Mouse (Mus musculus) A20 (cell line): ENCODE measurements at regions not wholly inside any gene's neighbourhood (a gene's known extent, or its start where the extent isn't known, plus 50 kb on each side); places are given as distances from the start of the nearest gene placed in this dataset.

Source experiments
- DNase-seq: peaks from one replicate; pipeline ENCODE4 v3.0.0-alpha.2; 2011; ENCODE audit warnings: low read depth, low spot score

DNA sequence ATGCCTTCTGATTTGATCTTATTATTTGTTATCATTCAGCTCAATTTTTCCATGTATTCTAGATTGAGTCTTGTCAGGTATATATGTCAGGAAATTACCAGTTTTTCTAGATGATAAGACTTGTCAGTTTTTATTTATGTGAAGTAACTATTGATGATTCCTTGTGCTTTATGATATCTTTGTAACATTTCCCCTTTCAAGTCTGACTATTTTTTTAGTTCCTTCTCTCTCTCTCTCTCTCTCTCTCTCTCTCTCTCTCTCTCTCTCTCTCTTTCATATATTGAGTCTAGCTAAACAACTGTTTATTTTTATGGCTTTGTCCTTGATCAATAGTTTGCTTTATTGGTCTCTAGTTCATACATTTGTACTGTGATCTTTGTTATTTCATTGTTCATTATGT lies 199.7 kb upstream of the Sema3a start:
- DNase-seq: no peak

DNA sequence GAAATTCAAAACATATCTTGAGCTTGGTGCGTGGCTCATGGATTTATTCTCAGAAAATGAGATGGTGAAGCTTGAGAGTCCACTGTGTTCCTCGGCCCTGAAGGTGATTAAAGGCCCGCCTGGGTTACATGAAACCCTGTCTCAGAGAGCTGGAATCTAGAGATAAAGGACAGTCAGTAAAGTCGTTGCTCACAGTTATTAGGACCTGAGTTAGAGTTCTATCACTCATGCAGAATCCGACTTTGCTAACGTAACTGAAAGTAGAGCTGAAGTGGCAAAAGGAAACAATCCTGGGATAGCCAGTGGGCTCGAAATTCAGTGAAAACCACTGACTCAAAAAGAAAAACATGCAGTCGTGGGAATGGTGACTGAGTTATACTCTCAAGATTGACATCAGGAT lies 198.9 kb upstream of the Sema3a start:
- no peak for DNase-seq

DNA sequence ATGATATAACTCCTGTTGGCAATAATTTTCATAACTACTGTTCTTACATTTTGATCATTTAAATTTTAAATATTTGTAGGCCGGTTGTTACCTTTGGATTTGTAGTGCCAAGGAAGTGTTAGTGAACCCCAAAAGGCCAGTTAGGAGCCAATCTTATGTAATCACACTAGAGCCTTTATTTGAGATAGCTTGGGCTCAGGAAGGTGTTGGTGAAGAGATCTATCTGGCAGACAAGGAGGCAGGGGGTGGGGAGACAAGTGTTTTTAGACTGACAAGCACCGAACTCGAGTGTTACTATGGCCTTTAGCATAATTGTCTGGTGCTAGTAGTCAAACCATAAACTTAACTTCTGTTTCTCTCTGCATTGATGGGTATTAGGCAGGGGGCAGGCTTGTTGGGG lies 198.0 kb upstream of the Sema3a start:
- no peak for DNase-seq

DNA sequence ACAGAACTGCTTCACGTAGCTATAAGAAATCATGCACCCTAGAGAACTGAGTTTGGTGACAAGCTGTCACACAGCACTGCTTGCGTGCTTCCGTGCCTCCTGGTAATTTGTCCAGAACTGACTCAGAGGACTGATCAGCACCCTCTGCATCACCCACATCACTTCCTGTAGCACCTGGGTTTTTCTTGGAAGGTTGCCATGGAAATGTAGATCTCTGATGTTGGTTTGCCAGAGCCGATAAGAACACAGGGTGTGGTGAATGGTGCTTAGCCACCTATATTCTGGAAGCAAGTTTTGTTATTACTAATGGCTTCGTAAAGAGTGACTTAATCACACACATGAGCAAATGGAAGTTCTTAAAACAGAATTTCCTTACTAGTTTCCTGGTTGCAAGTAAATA lies 188.2 kb upstream of the Sema3a start:
- no peak for DNase-seq

DNA sequence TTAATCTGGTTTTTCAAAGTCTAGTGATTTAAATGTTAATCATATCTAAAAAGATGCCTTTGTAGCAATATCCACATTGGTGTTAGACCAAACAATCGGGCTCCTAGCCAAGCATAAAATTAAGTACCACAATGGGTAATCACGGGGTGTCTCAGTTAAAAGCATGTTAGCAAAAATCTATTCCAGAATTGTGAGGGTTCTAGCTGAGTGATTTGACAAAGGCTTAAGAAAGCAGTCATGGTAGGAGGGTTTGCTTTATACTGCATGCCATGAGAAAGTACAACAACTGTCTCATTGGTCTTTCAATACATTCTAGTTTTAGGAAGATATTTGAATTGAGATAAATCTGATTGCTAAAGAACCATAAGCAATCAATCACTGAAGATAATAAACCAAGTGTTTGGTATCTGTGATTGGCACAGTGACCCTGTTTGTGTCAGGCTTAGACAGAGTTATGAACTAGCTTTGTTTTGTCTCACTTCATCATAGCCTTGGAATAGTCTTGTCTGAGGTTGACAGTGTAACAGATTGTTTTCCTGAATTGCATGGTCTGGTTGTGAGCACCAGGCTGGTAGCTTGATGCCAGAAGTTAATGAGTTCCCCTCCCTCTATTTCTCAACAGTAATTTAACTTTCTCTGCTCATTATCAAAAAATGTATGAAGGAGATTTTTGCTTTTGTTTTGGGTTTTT lies 186.9 kb upstream of the Sema3a start:
- no peak for DNase-seq

DNA sequence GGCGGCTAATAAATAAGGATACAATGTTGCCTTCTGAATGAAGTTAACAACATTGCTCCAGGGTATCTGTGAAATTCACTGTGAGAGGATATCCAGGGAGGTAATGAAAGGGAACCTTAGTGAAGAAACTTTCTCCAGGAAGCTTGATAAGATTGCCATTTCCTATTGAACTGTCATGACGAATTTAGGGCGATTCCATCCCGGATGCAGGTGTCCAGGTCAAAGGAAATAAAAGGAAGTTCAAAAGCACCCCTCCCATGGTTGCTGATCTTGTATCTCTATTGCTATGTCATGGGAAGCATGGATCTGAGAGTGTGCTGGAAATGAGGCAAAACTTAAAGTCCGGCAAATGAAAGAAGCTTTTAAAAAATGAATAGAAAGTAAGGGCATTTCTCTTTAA lies 180.7 kb upstream of the Sema3a start:
- no peak for DNase-seq

DNA sequence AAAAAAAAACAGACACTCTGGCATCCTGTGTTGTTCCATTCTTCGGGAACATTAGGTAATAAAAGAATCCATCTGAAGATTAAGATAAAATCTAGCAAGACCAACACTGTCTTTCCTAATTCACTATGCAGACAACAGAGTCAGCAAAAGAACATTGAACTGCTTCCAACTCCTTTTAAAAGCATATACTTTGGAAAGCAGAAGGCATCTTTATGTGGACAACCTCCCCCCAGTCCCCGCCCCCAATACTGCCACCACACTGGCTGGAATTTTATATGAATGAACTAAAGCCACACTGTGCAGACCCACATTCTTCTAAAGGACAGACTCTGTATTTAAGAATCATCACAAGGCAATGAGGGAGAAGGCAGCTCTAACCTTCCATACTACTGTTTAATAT lies 176.7 kb upstream of the Sema3a start:
- no peak for DNase-seq

DNA sequence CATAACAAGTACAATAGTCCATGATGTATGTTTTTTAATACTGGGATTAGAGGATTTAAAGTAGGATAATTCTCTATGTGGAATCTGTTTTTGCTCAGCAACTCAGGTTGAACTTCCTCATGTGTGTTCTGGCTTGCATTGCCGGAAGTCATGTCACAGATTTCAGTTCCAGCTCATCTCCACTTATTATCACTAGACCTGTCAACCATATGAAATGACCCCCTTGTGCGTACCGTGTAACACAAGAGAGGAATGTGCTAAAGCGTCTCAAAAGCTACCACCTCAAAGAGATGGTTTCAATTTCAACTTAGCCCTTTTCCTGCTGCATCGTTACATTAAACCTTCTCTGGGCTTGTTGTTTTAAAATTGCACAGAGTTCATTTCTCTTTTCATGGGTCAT lies 154.2 kb upstream of the Sema3a start:
- DNase-seq: no peak

DNA sequence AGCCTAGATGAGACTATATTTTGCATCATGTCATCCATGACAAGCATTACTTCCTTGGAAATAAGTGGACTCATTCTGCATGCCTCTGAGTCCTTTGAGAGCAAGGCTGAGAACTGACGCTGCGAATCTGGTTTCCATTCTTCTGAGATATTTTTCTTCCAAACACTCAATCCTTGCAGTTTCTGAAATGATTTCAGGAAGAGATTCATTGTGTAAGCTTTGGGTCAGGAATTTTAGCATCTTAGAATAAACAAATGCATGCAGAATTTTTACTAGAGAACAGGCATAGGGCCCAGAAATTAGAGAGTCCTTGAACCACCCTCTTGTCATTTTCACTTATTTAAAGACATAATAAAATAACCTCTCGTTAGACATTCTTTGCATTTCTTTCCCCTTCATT lies 151.5 kb upstream of the Sema3a start:
- no peak for DNase-seq

DNA sequence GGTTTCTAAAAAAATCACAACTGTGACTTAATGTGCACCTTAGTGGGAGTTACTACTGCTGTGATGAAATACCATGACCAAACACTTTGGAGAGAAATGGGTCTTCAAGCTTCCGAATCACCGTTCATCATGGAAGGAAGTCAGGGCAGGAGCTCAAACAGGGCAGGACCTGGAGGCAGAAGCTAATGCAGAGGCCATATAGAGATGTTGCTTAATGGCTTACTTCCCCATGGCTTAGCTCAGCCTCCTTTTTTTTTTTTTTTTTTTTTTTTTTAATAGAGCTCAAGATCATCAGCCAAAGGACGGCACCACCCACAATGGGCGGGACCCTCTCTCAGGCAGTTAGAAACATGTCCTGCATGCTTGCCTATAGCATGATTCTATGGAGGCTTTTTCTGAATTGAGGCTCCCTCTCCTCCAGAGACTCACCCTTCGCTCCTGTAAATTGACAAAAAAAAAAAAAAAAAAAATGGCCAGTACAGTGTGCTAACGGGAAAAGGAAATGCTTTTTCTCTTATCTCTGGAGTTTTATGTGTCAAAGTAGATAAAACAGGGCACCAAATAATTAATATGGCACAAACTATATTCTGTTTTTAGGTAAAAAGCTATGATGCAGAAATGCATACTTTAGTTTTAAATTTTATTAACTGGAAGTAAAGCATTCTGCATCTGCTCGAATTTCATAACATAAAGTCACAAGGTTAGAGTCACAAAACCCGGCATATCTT lies 149.0 kb upstream of the Sema3a start:
- DNase-seq: no peak

DNA sequence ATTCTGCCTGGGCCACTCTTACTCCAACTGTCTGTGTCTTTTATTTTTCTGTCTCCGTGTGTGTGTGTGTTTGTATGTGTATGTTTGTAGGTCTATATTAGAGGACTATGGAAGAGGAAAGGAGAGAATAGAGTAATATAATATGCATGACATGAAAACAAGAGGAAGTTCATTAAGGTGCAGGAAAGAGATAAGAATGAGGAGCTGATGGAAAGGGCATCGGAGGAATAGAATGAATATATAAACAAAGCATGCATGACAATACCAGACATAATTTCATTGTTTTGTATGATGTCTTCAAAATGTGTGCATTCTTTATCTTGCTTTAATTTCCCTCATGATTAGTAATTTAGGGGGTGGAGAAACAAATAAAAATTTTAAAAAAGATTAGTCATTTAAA lies 147.3 kb upstream of the Sema3a start:
- no peak for DNase-seq

DNA sequence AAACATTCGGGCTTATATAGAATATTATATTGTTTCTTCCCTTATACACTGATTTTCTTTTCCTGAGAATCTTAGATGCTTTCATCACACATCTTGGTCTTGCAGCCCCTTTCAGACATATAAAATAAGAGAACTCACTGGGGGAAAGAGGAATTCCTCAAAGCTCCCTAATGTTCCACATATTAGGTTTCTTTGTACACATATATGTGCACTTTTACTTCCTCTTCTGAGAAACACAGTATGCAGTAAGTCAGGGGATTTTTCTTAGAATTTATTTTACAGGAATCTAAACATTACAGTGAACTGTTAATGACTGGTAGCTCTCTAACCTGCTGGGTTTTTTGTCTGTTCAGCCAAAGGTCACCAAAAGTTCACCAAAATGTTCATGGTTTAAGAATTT lies 131.4 kb upstream of the Sema3a start:
- DNase-seq: no peak

DNA sequence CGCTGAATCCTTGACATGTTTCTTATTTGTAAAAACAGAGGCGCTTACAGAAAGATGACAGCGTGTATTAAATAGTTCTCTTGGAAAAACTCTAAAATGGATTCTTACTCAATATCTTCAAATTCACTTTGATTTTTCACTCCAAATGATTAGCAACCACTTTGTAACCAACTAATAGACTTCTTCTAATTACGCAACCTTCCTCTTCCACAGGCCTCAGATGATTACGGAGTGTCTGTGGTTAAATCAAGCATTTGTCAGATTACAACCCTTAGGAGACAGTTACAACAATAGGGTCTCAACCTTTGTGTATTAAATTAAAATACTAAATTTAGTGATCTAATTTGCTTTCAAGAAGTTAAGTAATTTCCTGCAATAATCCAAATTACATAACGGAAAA lies 127.8 kb upstream of the Sema3a start:
- no peak for DNase-seq

DNA sequence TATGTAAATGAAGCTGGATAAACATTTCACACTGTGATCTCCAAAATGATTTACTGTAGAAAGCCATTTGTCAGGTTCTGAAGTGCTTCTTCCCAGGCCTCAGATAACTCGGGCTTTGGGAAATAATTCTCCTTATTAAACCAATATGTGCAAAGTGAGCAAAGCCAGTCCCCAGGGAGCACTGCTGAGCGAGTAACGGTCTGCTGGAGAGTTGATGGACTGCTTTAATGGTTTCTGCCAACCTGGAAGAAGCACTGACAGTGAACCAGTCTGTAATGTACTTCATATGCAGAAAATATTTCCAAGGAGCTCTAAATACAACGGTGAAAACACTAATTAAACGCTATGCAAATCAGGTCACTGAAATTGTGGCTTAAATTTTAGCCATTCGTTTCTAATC lies 118.1 kb upstream of the Sema3a start:
- DNase-seq: no peak

DNA sequence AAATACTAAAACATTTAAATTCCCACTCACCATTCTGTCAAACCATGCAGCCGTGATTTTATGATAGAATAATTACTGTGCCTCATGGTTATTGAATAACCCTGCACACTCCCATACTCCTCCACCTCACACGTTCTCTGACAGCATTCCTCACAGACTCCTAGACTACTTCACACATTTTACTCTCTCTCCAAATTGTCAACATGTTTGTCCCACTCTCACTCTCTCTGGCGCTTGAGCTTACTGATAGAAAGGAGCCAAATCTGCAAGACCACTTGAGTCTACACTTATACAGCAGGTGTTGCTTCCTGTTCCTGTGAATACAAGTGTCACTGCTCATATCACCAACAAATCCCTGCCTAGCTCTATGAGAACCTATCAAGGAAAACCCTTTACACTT lies 102.9 kb upstream of the Sema3a start:
- DNase-seq: no peak

DNA sequence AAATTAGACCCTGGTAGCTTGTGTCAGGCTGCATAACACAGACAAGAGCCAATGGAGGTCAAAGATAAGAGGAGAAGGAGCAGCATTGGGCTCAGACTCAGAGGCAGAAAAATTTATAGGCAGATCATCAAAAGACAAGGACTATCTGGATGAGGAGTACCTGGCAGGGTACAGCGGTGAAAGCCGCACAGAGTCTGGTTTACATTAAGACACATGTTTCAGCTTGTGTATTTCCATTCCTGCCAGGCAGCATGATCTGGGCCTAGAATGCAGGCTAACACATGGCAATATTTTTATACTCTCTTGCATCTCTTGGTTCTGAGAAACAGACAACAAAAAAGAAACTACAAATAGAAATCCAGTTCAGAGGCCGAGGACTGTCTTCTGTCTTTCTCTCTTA lies 91.9 kb upstream of the Sema3a start:
- DNase-seq: no peak

DNA sequence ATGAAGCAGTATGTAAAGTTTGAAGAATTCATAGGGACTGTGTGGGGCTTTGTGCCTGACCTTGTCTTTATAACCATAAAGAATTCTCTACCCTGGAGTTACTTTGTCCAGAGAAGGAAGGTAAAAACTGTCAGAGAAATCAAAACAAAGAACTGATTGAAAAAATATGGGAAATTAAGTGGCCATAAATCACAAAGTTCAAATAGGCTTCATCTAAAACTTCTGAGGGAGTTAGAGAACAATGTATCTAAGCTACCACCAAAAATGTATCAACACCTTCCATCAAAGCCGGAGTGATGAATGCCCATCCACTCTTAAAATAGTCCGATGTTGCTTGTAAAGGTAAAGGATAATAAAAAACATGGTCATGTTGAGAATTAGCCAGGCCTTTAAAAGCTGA lies 89.1 kb upstream of the Sema3a start:
- DNase-seq: no peak

DNA sequence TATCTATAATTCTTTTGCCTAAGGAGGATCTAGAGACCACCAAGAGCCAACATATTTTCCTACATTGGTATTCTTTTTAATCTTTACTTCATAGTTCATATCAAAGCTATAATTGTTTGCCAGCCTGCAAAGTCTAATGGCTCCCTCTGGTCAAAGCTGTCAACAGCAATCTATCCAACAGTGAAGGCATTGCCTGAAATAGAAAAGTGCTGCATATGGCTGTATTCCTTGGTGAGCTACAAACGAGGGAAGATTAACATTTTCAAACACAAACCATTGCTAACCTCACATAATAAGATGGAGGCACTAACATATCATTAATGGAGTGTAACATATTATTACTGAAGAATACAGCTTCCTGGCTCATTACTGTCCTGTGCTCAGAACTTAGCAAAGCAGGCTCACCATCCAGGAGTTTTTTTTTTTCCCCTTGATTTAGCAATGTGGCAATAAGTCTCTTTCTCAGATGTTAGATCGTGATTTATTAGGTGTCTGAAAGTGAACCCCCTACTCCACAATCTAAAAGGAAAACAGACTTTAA lies 66.3 kb upstream of the Sema3a start:
- no peak for DNase-seq

DNA sequence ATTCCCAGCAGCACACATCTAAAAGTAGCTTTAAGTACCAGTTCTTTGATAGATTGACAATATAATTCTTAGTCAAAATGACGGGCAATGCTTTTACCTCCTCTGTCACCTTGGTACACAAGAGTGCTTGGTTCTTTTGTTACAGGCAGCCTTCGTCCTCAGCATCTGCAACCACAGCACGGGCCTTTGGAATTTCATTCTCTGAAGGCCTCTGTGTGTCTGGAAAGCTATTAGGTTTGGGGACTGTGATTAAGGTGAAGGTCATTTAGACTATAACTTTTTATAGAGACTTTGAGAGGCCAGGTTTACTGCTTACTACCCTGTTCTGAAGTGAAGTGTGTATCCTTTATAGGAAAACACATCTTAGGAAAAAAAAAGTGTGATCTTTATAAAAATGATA lies 58.3 kb upstream of the Sema3a start:
- DNase-seq: no peak
